Mouse (Mus musculus): ENCODE data around the gene Mid1.
"Not testable (repeated sequence)": the region's sequence is repeated elsewhere in the genome, so short reads cannot be mapped to it uniquely, and the experiment has no call there.

Mid1 gene

DNA sequence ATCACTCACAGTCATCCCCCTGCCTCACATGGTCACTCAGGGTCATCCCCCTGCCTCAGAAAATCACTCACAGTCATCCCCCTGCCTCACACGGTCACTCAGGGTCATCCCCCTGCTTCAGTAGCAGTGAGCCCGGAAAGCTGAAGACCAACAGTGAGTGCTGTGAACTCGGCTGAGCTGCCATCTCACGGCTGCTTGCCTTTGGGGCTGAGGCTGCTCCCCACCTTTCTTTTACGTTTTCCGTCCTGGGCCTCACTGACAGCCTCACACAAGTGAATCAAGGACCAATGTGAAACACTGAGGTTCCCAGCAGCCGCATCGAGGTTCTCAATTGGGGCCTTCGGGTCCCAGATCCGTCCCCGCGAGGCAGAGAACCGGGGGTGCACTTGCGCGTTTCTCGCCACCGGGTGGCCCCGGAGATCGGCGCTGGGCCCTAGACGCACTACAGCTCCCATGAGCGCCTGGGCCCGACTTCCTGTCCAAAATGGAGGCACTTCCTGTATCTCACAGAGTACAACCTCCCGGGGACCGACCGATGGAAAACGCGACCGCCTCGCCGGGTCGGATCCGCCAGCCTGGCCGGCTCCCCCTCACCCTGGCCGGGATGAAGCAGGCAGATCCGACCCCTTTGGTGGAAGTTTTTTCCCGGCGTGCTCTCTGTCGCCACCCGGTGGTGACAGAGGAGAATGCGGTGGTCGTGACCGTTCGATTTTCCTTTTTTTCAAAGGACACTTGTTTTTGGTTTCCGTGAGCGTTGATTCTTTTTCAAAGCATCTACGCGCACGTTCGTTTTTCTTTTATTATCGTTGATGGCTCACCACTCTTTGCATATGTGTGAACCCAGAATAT, 301.7 kb downstream of the Mid1 start:
- DNase-seq (ENCODE audit: low read depth, low spot score), result peak; percentile 96

- peak; percentile 81 for DNase-seq (ENCODE audit: low read depth, low spot score)
These were observed 302.4 kb downstream of the Mid1 start for GRCm38 (mm10) chrX:169987368-169987837.

DNA sequence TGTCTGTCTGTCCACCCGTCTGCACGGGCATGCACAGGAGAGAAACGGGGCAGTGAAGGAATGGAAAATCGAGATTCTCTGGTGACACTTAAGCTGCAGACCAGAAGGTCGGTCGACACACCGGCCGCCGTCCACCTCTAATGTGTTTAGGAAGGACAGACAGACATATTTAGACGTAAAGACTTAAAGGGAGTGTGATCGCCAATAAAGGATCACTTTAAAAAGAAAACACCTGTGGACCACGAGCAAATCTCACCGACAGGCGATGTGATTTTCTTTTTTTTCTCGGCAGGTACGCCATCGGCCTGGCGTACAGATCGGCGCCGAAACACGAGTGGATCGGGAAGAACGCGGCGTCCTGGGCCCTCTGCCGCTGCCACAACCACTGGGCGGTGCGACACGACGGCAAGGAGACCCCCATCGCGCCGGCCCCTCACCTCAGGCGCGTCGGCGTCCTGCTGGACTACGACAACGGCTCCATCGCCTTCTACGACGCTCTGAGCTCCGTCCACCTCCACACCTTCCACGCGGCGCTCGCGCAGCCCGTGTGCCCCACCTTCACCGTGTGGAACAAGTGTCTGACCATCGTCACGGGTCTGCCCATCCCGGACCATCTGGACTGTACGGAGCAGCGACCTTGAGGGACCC, 303.7 kb downstream of the Mid1 start:
- peak; percentile 56 for DNase-seq (ENCODE audit: low read depth, low spot score)

DNA sequence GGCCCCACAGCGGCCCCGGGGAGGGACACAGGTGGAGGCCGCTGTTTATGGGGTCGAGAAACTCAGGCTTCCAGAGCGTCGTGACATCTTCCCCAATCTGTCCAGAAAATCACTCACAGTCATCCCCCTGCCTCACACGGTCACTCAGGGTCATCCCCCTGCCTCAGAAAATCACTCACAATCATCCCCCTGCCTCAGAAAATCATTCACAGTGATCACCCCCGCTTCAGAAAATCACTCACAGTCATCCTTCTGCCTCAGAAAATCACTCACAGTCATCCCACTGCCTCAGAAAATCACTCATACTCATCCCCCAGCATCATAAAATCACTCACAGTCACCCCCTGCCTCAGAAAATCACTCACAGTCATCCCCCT, 304.2 kb downstream of the Mid1 start:
- not testable (repeated sequence) for DNase-seq (ENCODE audit: low read depth, low spot score)

DNA sequence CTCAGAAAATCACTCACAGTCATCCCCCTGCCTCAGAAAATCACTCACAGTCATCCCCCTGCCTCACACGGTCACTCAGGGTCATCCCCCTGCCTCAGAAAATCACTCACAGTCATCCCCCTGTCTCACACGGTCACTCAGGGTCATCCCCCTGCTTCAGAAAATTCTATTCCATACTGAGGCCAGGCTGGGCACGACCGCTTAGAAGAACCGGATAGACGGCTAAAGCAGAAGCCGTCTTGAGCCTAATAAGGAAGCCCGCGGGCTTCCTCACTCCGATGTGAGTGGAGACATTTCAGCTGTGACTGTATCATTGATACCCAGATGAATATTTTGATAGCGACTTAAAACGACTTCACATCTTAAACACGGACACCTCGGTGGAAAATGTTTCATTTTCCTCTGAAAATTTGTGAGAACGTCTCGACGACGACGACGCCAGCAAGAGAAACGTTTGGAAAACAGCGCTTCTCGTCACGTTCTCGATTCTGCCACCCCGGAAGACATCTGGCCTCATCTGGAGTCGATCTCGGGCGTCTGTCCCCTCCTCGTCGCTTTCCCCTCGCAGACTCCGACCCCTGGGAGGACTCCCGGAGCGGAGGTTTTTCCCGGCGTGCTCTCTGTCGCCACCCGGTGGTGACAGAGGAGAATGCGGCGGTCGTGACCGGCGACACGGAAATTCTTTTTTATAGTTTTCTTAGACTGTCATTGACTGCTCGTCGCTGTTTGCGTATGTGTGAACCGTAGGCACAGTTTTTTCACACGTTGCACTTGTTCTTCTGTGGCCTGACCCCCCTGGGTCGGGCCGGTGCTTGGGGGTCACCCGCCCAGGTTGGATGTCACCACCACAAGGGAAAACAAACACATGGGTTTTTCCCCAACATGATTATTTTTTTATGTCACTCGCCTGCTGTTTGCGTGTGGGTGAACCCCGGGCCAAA, 305.0 kb downstream of the Mid1 start:
- peak; percentile 88 for DNase-seq (ENCODE audit: low read depth, low spot score)

GRCm38 (mm10) chrX:169991128-169991873, 306.3 kb downstream of the Mid1 start:
- peak; percentile 95 for DNase-seq (ENCODE audit: low read depth, low spot score)

GRCm38 (mm10) chrX:169992086-169992930, 307.3 kb downstream of the Mid1 start:
- DNase-seq (ENCODE audit: low read depth, low spot score), result peak; percentile 9

GRCm38 (mm10) chrX:169992951-169993547, 308.1 kb downstream of the Mid1 start:
- not testable (repeated sequence) for DNase-seq (ENCODE audit: low read depth, low spot score)

- DNase-seq (ENCODE audit: low read depth, low spot score), result peak; percentile 64
These were observed 309.2 kb downstream of the Mid1 start for GRCm38 (mm10) chrX:169994011-169994865.

DNA sequence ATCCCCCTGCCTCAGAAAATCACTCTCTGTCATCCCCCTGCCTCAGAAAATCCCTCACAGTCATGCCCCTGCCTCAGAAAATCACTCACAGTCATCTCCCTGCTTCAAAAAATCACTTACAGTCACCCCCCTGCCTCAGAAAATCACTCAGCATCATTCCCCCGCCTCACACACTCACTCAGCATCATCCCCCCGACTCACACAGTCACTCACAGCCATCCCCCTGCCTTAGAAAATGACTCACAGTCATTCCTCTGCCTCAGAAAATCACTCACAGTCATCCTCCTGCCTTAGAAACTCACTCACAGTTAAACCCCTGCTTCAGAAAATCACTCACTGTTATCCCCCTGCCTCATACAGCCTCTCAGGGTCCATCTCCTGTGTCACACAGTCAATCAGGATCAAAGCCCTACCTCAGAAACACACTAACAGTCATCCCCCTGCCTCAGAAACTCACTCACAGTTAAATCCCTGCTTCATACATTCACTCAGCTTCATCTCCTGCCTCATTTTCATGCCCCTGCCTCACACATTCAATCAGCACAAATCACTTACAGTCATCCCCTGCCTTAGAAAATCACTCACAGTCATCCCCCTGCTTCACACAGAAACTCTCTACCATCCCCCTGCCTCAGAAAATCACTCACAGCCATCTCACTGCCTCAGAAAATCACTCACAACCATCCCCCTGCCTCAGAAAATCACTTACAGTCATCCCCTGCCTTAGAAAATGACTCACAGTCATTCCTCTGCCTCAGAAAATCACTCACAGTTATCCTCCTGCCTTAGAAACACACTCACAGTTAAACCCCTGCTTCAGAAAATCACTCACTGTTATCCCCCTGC, 310.1 kb downstream of the Mid1 start:
- not testable (repeated sequence) for DNase-seq (ENCODE audit: low read depth, low spot score)

DNA sequence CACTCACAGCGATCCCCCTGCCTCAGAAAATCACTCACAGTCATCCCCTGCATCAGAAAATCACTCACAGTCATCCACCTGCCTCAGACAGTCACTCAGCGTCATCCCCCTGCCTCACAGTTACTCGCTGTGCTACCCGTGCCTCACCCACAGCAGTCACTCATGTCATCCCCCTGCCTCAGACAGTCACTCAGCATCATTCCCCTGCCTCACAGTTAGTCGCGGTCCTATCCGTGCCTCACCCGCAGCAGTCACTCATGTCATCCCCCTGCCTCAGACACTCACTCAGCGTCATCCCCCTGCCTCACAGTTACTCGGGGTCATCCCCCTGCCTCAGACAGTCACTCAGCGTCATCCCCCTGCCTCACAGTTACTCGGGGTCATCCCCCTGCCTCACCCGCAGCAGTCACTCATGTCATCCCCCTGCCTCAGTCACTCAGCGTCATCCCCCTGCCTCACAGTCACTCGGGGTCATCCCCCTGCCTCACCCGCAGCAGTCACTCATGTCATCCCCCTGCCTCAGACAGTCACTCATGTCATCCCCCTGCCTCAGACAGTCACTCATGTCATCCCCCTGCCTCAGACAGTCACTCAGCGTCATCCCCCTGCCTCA, 311.0 kb downstream of the Mid1 start:
- DNase-seq (ENCODE audit: low read depth, low spot score), result peak; percentile 55

- DNase-seq (ENCODE audit: low read depth, low spot score), result peak; percentile 98
These were observed 311.9 kb downstream of the Mid1 start for GRCm38 (mm10) chrX:169996926-169997325.

- not testable (repeated sequence) for DNase-seq (ENCODE audit: low read depth, low spot score)
These were observed 312.5 kb downstream of the Mid1 start for GRCm38 (mm10) chrX:169997456-169997853.

DNA sequence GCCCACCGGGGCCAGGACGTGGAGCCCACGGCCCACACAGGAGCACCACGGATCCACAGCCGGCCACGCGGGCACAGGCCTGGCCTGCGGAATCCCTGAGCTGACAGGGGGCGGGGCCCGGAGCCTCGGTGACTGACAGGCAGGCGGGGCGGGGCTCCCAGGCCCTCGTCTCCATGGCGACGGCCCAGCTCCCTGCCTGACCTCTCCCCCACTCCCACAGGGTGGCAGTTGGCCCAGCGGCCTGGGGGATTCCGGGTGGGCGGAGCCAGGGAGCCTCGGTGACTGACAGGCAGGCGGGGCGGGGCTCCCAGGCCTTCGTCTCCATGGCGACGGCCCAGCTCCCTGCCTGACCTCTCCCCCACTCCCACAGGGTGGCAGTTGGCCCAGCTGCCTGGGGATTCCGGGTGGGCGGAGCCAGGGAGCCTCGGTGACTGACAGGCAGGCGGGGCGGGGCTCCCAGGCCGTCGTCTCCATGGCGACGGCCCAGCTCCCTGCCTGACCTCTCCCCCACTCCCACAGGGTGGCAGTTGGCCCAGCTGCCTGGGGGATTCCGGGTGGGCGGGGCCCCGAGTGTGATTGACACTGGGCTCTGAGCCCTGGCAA, 313.0 kb downstream of the Mid1 start:
- peak; percentile 99 for DNase-seq (ENCODE audit: low read depth, low spot score)

DNA sequence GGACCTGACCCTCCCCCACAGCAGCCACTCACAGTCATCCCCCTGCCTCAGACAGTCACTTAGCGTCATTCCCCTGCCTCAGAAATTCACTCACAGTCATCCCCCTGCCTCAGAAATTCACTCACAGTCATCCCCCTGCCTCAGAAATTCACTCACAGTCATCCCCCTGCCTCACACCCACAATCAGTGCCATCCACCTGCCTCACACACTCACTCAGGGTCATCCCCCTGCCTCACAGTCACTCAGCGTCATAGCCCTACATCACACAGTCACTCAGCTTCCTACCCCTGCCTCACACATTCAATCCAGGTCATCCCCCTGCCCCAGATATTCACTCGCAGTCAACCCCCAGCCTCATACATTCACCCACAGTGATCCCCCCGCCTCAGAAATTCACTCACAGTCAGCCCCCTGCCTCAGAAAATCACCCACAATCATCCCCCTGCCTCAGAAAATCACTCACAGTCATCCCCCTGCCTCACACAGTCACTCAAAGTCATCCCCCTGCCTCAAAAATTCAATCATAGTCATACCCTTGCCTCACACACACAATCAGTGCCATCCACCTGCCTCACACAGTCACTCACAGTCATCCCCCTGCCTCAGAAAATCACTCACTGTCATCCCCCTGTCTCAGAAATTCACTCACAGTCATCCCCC, 313.7 kb downstream of the Mid1 start:
- DNase-seq (ENCODE audit: low read depth, low spot score), result not testable (repeated sequence)

- DNase-seq (ENCODE audit: low read depth, low spot score), result peak; percentile 60
These were observed 314.4 kb downstream of the Mid1 start for GRCm38 (mm10) chrX:169999226-169999883.
